Mouse (Mus musculus) right cerebral cortex, postnatal 36 days (tissue): ENCODE measurements around the gene Melk.

Experiments
- DNase-seq, 2 experiments: peaks; one replicate each; pipeline ENCODE4 v3.0.0; 2022; ENCODE audit warnings: low spot score in 2 of 2, mixed read lengths in 1 of 2

The Melk gene

DNA sequence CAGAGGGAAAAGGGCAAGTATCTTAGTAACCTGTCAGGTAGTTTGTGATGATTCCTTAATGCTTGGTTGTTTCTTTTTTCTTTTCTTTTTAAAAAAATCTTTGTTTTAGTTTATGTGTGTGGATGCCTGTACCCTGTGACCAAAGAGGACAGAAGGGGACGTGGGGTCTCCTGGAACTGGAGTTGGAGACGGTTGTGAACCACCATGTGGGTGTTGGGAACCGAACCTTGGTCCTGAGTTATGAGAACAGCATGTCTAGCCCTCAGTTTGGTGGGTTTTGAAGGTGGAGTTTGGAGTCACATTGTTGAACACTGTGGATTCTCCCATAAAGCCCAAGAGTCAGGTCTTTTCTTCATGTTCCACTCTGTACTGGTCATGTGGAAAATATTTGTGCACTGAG is 26.0 kb downstream of the Melk start:
- DNase-seq, result no peak

DNA sequence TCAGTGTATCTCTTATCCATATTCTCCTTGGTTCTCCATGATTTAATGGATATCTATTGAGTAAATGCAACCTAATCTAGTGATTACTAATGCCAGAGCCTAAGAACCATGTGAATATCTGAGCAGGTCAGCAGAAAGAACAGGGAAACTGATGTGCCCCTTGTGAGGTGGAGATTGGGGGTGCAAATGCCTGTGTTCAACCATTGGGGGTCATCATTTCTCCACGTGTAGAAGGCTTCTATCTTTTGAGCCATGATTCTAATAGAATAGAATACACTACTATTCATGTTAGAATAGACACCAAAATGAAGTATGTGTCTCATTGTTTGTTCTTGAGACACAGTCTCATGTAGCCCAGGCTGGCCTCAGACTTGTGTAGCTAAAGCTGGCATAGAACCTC is 27.3 kb downstream of the Melk start:
- DNase-seq, result no peak

DNA sequence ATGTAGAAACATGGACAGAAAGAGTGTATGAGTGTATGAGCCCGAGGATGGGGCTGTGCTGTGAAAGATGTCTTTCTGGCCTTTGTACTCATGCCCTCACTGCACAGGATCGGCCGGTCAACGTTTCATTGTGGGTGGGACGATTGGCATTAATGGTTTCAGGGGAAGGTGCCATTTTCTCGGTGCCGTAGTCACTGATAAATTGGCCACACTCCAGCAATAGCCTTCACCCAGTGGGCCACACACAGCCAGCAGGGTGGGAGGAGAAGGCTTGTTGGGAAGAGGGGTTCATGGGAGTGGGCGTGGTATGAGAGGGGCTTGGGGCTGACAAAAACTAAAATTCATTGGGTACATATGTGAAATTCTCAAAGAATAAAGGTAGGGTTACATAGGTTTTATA is 34.3 kb downstream of the Melk start:
- DNase-seq, result no peak

DNA sequence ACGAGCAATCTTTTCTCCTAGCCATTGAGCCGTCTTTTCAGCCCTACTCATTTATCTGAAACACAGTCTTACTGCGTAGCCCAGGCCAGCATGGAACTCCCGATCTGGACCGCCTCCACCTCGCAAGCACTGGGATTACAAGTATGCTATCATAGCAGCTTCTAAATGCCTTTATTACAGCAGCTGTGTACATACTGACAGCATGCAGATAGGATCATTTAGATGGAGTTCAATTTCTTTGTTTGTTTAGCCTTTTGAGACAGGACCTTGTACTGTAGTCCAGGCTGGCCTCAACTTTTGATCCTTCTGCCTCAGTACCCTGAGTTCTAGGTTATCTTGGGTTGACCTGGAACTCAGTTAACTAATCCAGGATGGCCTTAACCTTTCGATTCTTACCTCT is 61.0 kb downstream of the Melk start:
- DNase-seq, result no peak

DNA sequence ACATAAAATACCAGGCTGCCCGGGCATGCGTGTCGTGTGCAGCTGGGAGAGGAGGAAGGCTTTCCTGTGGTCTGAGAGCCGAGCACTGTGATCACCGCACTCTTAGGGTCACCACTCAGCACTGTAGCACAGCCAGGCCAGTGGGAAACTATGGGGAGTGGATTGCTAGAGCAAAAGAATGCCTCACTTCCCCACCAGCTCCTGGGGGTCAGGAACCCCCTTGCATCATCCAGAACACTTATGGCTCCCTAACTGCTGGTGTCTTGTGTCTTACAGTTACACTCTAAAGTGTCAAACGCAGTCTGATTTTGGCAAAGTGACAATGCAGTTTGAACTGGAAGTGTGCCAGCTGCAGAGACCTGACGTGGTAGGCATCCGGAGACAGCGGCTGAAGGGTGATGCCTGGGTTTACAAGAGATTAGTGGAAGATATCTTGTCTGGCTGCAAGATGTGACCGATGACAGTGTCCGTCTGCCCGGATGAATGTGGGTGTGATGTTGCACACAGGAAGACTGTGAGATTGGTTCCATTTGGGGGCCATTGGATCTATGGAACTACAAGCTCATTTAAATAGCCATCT is 62.8 kb downstream of the Melk start:
- DNase-seq, result no peak

DNA sequence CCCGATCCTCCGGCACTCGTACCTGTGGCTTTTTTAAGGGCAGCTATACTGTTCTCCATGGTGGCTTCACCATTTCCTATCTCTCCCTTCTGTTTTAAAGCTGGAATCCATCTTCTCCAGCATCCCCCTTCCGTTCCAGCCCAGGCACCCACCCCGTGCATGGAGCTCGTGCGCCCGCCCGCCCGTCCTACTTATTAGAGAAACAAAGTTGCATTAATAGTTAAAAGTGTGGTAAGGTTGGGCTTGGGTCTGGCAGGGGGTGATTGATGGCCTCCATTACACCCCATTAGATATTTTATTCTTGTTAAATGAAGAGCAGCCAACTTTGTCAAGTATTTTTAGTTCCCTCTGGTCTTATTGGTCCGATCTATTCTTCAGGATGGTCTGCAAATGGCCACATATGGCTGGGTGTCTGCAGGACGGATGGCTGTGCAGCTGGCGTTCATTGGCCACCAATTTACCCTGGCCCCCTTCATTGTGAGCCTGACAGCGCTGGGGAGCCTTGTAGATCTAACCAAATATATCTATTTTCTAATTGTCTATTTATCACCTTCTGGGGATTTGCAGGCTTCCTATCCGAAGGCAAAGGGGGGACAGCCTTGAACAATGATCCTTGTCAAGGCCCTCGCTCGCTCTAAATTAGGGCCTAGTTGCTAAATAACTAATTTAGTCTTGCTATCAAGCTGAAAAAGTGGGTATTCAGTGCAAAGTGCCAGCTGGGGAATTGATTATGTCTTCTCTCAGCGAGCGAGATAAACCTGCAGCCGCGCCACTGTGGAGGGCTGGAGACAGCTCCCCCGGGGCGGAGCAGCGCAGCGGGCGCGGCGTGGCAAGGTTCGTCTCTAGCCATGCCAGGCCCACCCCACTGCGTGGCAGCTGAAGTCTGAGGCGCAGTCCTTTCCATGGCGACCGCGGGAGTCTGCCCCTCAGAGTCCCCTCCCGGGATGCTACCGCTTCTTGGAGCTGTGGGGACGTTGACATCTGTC is 91.8 kb downstream of the Melk start:
- no peak for DNase-seq

DNA sequence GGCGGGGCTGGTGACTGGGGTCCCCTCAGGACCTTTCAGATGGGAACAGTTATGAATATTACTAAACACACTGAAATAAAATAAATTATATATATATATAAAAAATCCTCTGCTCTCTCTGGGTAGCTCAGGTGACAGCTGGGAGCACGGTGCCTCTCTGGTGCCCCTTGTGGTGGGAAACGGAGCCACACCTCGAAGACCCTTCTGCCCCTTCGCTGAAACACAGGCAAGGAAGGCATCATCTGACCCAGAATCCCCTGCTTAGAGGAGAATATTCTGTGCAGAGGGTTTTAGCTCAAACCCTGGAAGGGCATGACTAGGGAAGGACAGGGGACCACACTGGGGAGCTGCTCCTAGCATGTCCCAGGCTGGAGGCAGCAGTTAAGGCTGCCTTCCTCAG is 101.9 kb downstream of the Melk start:
- no peak for DNase-seq

DNA sequence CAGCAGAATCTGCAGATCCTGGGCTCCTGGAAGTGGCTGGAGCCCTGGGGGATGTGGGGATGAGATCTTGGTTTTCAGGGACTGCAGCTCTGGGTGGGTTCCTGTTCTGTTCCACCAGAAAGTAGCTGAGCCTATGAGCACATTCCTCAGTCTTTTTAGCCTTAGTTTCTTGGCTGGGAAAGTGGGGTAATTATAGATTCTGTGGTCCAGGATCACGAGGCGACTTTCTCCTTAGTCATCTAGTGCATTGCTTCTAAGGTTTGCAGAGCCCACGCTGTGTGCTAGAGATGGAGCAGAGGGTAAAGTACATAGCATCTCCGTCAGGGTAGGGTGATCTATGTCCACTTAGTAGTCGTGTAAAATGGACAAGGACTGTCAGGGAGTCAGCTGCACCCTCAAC is 103.8 kb downstream of the Melk start:
- no peak for DNase-seq
